Mouse (Mus musculus) hindbrain, embryonic 11.5 days (tissue): Measurements from ENCODE around the gene Avpi1. TPM values are rescaled to one million over a fixed set of nuclear protein-coding genes. Genes with fewer than 3 reads are reported as not detected.

Experiments
- ATAC-seq: fragments of 200-750 bp; cut with Nextera tagmentation; 2 replicates; pipeline ENCODE4 v1.8.0; 2017; ENCODE audit warnings: mild to moderate bottlenecking, moderate TSS enrichment, moderate library complexity; ENCODE audit not compliant: low FRiP score
- DNase-seq: peaks from one replicate; pipeline ENCODE4 v3.0.0-alpha.2; 2015; ENCODE audit warnings: low spot score
- H3K27ac ChIP-seq: fragments of 300-500 bp; sonication (generic); 2 replicates; pipeline ENCODE4 v1.5.1; 2014; ENCODE audit warnings: mild to moderate bottlenecking, low read depth, low read length
- H3K27me3 ChIP-seq: fragments of 300-500 bp; sonication (generic); 2 replicates; pipeline ENCODE4 v1.6.1; 2014; ENCODE audit warnings: mild to moderate bottlenecking, low read length, moderate library complexity, mixed read lengths; ENCODE audit not compliant: control insufficient read depth, insufficient read depth
- H3K36me3 ChIP-seq: fragments of 300-500 bp; sonication (generic); 2 replicates; pipeline ENCODE4 v1.6.1; 2014; ENCODE audit warnings: mild to moderate bottlenecking, low read length, moderate library complexity, mixed read lengths; ENCODE audit not compliant: control insufficient read depth, insufficient read depth
- H3K4me1 ChIP-seq: fragments of 300-500 bp; sonication (generic); replicated peaks from 2 replicates; pipeline ENCODE4 v1.6.1; 2014; ENCODE audit warnings: low read length, mixed read lengths; ENCODE audit not compliant: control insufficient read depth, insufficient read depth
- H3K4me2 ChIP-seq: fragments of 300-500 bp; sonication (generic); replicated peaks from 2 replicates; pipeline ENCODE4 v1.6.1; 2014; ENCODE audit warnings: mild to moderate bottlenecking, low read depth, low read length
- H3K4me3 ChIP-seq: fragments of 300-500 bp; sonication (generic); 2 replicates; pipeline ENCODE4 v1.5.1; 2014; ENCODE audit warnings: low read depth, low read length
- H3K9ac ChIP-seq: fragments of 300-500 bp; sonication (generic); 2 replicates; pipeline ENCODE4 v1.6.1; 2014; ENCODE audit warnings: low read depth, low read length
- H3K9me3 ChIP-seq: fragments of 300-500 bp; sonication (generic); 2 replicates; pipeline ENCODE4 v1.6.1; 2016; ENCODE audit warnings: low read length; ENCODE audit not compliant: control insufficient read depth
- whole genome bisulfite sequencing: fragments of 180-500 bp; shearing (Covaris S2); extraction: QIAGEN DNeasy Blood & Tissue Kit; methylation state at CpG from one replicate; pipeline ENCODE4 v1.1.7; 2014; 5-methylcytosine and 5-hydroxymethylcytosine counted together
- polyA plus RNA-seq: library from polyadenylated mRNA; unstranded; fragments of >200 nt; fragmentation: Nextera tagmentation; extraction: Ambion mirVana; gene quantifications from 2 replicates; pipeline ENCODE4 v1.2.1, GENCODE M21; 2014

Gene Avpi1
- polyA plus RNA-seq, 1 experiment from 2014 or later, result 14.1 TPM

GRCm38 (mm10) chr19:42138517-42139285 is 9.8 kb upstream of the Avpi1 start:
- Histone ChIP-seq H3K36me3 (no peaks in the 10 kb centered on the region), H3K27me3 (no peaks in the 10 kb centered on the region), H3K4me3 (no peak overlapping the region), H3K9ac (no peak overlapping the region), H3K4me2 (no peak overlapping the region), H3K27ac (no peak overlapping the region), H3K4me1 (no peaks in the 10 kb centered on the region), H3K9me3 (no peaks in the 10 kb centered on the region)
- DNase-seq, result no peak
- 91% methylated on average over 15 of the region's 15 CpGs for WGBS
- ATAC-seq, result no peak

GRCm38 (mm10) chr19:42137167-42137672 is 8.4 kb upstream of the Avpi1 start:
- H3K27me3 ChIP-seq, result no peaks in the 10 kb centered on the region
- H3K9ac ChIP-seq, result no peak overlapping the region
- WGBS, result 91% methylated on average over 4 of the region's 4 CpGs
- DNase-seq (no peak), ATAC-seq (no peak)
- no peak overlapping the region for H3K4me3 ChIP-seq
- H3K4me1 ChIP-seq, result no peaks in the 10 kb centered on the region
- no peak overlapping the region for H3K27ac ChIP-seq
- H3K9me3 ChIP-seq, result no peaks in the 10 kb centered on the region
- no peak overlapping the region for H3K4me2 ChIP-seq
- no peaks in the 10 kb centered on the region for H3K36me3 ChIP-seq

GRCm38 (mm10) chr19:42136126-42136525 is 7.3 kb upstream of the Avpi1 start:
- Histone ChIP-seq H3K27me3 (no peaks in the 10 kb centered on the region), H3K9ac (no peak overlapping the region), H3K27ac (no peak overlapping the region), H3K36me3 (no peaks in the 10 kb centered on the region), H3K4me2 (no peak overlapping the region), H3K9me3 (no peaks in the 10 kb centered on the region), H3K4me1 (no peaks in the 10 kb centered on the region), H3K4me3 (no peak overlapping the region)
- DNase-seq (no peak), ATAC-seq (no peak)
- WGBS, result 27% methylated on average over 5 of the region's 5 CpGs

- DNase-seq, result no peak
Measured at GRCm38 (mm10) chr19:42135070-42135469, 6.2 kb upstream of the Avpi1 start.

GRCm38 (mm10) chr19:42131101-42131500 is 2.2 kb upstream of the Avpi1 start:
- 0 out of 2 replicates have a peak, but pooled peaks cover 3% of the 10 kb centered on the region for H3K27me3 ChIP-seq
- no peak for DNase-seq
- ATAC-seq, result no peak
- H3K4me2 ChIP-seq, result no peak overlapping the region
- H3K4me3 ChIP-seq, result no peak overlapping the region
- H3K9me3 ChIP-seq, result no peaks in the 10 kb centered on the region
- WGBS, result 77% methylated on average over 5 of the region's 5 CpGs
- no peaks in the 10 kb centered on the region for H3K36me3 ChIP-seq
- no peak overlapping the region for H3K9ac ChIP-seq
- H3K4me1 ChIP-seq, result peaks cover 3% of the 10 kb centered on the region; the same call in 1 of the 2 replicates
- no peak overlapping the region for H3K27ac ChIP-seq

More at GRCm38 (mm10) chr19:42135070-42135469, 6.2 kb upstream of the Avpi1 start:
- Histone ChIP-seq H3K36me3 (no peaks in the 10 kb centered on the region), H3K27me3 (no peaks in the 10 kb centered on the region), H3K9ac (no peak overlapping the region), H3K9me3 (no peaks in the 10 kb centered on the region), H3K27ac (no peak overlapping the region), H3K4me3 (no peak overlapping the region), H3K4me2 (no peak overlapping the region), H3K4me1 (0 out of 2 replicates have a peak, but pooled peaks cover 1% of the 10 kb centered on the region)
- ATAC-seq, result no peak

- ATAC-seq, result no peak
- H3K27ac ChIP-seq, result no peak overlapping the region
- no peaks in the 10 kb centered on the region for H3K36me3 ChIP-seq
- H3K4me3 ChIP-seq, result no peak overlapping the region
- H3K9me3 ChIP-seq, result no peaks in the 10 kb centered on the region
- H3K27me3 ChIP-seq, result 0 out of 2 replicates have a peak, but pooled peaks cover 3% of the 10 kb centered on the region
- no peak overlapping the region for H3K9ac ChIP-seq
- DNase-seq, result no peak
- H3K4me1 ChIP-seq, result peaks cover 3% of the 10 kb centered on the region; the same call in 1 of the 2 replicates
- no peak overlapping the region for H3K4me2 ChIP-seq
- 57% methylated on average over 3 of the region's 3 CpGs for WGBS
Measured at GRCm38 (mm10) chr19:42130294-42130606, 1.4 kb upstream of the Avpi1 start.

- ATAC-seq, result peak; percentile 37
Measured at GRCm38 (mm10) chr19:42129509-42130293, 842 bp upstream of the Avpi1 start.

GRCm38 (mm10) chr19:42128052-42128740 is 663 bp downstream of the Avpi1 start:
- peak overlapping the region; percentile 61 for H3K4me3 ChIP-seq
- peak overlapping the region; percentile 98 for H3K4me2 ChIP-seq
- H3K9me3 ChIP-seq, result no peaks in the 10 kb centered on the region
- H3K4me1 ChIP-seq, result peaks cover 3% of the 10 kb centered on the region; the same call in 1 of the 2 replicates
- H3K27me3 ChIP-seq, result 0 out of 2 replicates have a peak, but pooled peaks cover 3% of the 10 kb centered on the region
- H3K27ac ChIP-seq, result no peak overlapping the region
- H3K9ac ChIP-seq, result peak overlapping the region; percentile 69
- no peaks in the 10 kb centered on the region for H3K36me3 ChIP-seq
- no peak for ATAC-seq
- 8% methylated on average over 23 of the region's 23 CpGs for WGBS
- no peak for DNase-seq

More at GRCm38 (mm10) chr19:42129509-42130293, 842 bp upstream of the Avpi1 start:
- H3K4me1 ChIP-seq, result peaks cover 3% of the 10 kb centered on the region; the same call in 1 of the 2 replicates
- H3K9ac ChIP-seq, result no peak overlapping the region
- H3K36me3 ChIP-seq, result no peaks in the 10 kb centered on the region
- WGBS, result 20% methylated on average over 14 of the region's 14 CpGs
- H3K4me3 ChIP-seq, result peak overlapping the region; percentile 61
- H3K9me3 ChIP-seq, result no peaks in the 10 kb centered on the region
- peak overlapping the region; percentile 98 for H3K4me2 ChIP-seq
- DNase-seq, result no peak
- H3K27ac ChIP-seq, result no peak overlapping the region
- H3K27me3 ChIP-seq, result 0 out of 2 replicates have a peak, but pooled peaks cover 3% of the 10 kb centered on the region
